Mouse (Mus musculus) lung, embryonic 14.5 days (tissue): ENCODE results near the gene Igf2bp3. TPM values are rescaled to one million over a fixed set of nuclear protein-coding genes. Genes with fewer than 3 reads are reported as not detected.
A peak's percentile ranks its signal among the peaks of the same experiment; 100 is the strongest.

ENCODE experiments used
- ATAC-seq: fragments of 200-750 bp; cut with Nextera tagmentation; 2 replicates; pipeline ENCODE4 v1.8.0; 2017; ENCODE audit warnings: mild to moderate bottlenecking, moderate TSS enrichment, moderate library complexity; ENCODE audit not compliant: insufficient read depth
- DNase-seq: peaks from one replicate; pipeline ENCODE4 v3.0.0-alpha.2; 2015
- H3K27ac ChIP-seq: fragments of 300-500 bp; sonication (generic); 2 replicates; pipeline ENCODE4 v1.5.1; 2014; ENCODE audit warnings: low read depth, mild to moderate bottlenecking, moderate library complexity
- H3K27me3 ChIP-seq: fragments of 300-500 bp; sonication (generic); 2 replicates; pipeline ENCODE4 v1.6.1; 2014; ENCODE audit warnings: low read length, control low read depth; ENCODE audit not compliant: insufficient read depth
- H3K36me3 ChIP-seq: fragments of 300-500 bp; sonication (generic); 2 replicates; pipeline ENCODE4 v1.6.1; 2014; ENCODE audit warnings: control low read depth; ENCODE audit not compliant: insufficient read depth
- H3K4me1 ChIP-seq: fragments of 300-500 bp; sonication (generic); 2 replicates; pipeline ENCODE4 v1.6.1; 2014; ENCODE audit warnings: antibody characterized with exemption, control low read depth; ENCODE audit not compliant: insufficient read depth
- H3K4me2 ChIP-seq: fragments of 300-500 bp; sonication (generic); 2 replicates; pipeline ENCODE4 v1.6.1; 2014; ENCODE audit warnings: mild to moderate bottlenecking
- H3K4me3 ChIP-seq: fragments of 300-500 bp; sonication (generic); 2 replicates; pipeline ENCODE4 v1.5.1; 2014; ENCODE audit warnings: low read depth, low read length
- H3K9ac ChIP-seq: fragments of 300-500 bp; sonication (generic); 2 replicates; pipeline ENCODE4 v1.6.1; 2014
- H3K9me3 ChIP-seq: fragments of 300-500 bp; sonication (generic); 2 replicates; pipeline ENCODE4 v1.6.1; 2016; ENCODE audit warnings: low read depth, low read length, control low read depth
- CTCF ChIP-seq: IDR thresholded peaks from 2 replicates; pipeline ENCODE4 v1.5.1; 2016; ENCODE audit warnings: antibody characterized with exemption, low read depth
- WGBS: fragments of 180-500 bp; shearing (Covaris S2); extraction: QIAGEN DNeasy Blood & Tissue Kit; methylation state at CpG from one replicate; pipeline ENCODE4 v1.1.7; 2014; 5-methylcytosine and 5-hydroxymethylcytosine counted together
- polyA plus RNA-seq: library from polyadenylated mRNA; unstranded; fragments of >200 nt; fragmentation: Nextera tagmentation; extraction: Ambion mirVana; gene quantifications from 2 replicates; pipeline ENCODE4 v1.2.1, GENCODE M21; 2014

Gene Igf2bp3
- polyA plus RNA-seq, 1 experiment from 2014 or later = 67.5 TPM

DNA sequence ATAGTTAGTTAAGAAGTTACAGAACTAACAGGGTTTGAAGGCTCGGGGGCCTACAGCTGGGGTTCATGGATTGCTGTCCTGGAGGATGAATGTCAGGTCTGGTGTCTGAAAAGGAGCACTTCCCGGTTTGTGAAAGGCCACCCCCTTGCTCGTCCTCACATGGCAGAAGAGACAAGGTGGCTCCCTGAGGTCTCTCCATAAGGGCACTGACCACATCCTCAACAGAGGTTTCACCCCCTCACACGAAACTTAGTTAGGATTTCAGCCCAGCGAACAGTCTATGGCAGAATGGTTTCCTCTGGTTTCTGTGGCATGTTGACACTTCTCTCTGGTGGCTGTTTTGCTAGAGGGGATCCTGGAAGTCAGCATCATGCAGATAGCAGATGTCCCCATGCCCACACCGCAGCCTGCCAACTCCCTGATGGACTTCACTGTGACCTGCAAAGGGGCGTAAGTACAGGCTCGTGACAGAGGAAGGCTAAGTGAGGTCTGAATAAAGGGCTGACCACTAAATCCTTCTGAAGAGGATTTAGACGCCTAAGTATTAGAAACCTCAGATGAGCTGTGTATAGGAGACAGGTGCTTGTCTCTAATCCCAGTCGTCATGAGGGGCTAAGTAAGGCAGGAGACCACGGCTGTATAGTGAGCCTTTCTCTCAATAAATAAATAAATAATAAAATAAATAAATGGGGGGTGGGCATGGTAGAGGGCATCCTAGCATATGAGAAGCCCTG is 163.9 kb downstream of the Igf2bp3 start:
- H3K27ac ChIP-seq = no peak overlapping the region
- 68% methylated on average over 11 of the region's 11 CpGs for WGBS
- no peak overlapping the region for H3K9ac ChIP-seq
- H3K4me1 ChIP-seq = no peaks in the 10 kb centered on the region
- ATAC-seq (no peak), DNase-seq (no peak)
- H3K36me3 ChIP-seq = no peaks in the 10 kb centered on the region
- H3K4me2 ChIP-seq = no peak overlapping the region
- no peaks in the 10 kb centered on the region for H3K27me3 ChIP-seq
- TF ChIP-seq CTCF = no peak
- no peak overlapping the region for H3K4me3 ChIP-seq
- no peaks in the 10 kb centered on the region for H3K9me3 ChIP-seq

DNA sequence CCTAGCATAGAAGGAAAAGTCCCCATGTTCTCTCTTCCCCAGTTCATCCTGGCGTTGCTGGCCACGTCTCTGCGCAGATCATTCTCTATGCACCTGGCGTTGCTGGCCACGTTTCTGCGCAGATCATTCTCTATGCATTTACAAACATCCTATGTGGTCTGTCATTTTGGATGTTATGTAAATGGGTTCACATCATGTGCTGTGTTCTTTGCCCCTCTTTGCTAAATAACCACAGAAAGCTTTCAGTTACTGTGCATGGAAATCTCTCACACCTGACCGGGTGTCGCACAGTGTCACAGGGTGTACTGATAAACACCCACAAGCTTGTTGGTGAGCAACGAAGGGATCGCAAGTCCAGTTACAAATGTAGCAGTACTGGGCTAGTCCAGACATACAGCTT is 166.4 kb downstream of the Igf2bp3 start:
- DNase-seq (no peak), ATAC-seq (no peak)
- Histone ChIP-seq H3K4me3 (no peak overlapping the region), H3K36me3 (no peaks in the 10 kb centered on the region), H3K27ac (no peak overlapping the region), H3K9ac (no peak overlapping the region), H3K4me1 (no peaks in the 10 kb centered on the region), H3K9me3 (no peaks in the 10 kb centered on the region), H3K4me2 (no peak overlapping the region), H3K27me3 (no peaks in the 10 kb centered on the region)
- WGBS = 83% methylated on average over 10 of the region's 10 CpGs
- no peak for TF ChIP-seq CTCF

DNA sequence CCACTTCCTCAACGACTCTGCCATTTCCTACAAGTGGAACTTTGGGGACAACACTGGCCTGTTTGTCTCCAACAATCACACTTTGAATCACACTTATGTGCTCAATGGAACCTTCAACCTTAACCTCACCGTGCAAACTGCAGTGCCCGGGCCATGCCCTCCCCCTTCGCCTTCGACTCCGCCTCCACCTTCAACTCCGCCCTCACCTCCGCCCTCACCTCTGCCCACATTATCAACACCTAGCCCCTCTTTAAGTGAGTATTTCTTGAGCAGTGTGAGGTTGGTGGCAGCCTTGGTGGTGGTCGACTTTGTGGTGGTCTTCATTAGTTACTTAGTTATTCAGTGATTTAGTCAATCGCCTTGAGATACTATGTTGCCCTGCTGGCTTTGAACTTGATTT is 166.9 kb downstream of the Igf2bp3 start:
- Histone ChIP-seq H3K4me3 (no peak overlapping the region), H3K27me3 (no peaks in the 10 kb centered on the region), H3K4me2 (no peak overlapping the region), H3K27ac (no peak overlapping the region), H3K9ac (no peak overlapping the region), H3K9me3 (no peaks in the 10 kb centered on the region), H3K36me3 (no peaks in the 10 kb centered on the region), H3K4me1 (no peaks in the 10 kb centered on the region)
- WGBS = 66% methylated on average over 10 of the region's 10 CpGs
- no peak for TF ChIP-seq CTCF
- DNase-seq = no peak
- ATAC-seq = no peak

DNA sequence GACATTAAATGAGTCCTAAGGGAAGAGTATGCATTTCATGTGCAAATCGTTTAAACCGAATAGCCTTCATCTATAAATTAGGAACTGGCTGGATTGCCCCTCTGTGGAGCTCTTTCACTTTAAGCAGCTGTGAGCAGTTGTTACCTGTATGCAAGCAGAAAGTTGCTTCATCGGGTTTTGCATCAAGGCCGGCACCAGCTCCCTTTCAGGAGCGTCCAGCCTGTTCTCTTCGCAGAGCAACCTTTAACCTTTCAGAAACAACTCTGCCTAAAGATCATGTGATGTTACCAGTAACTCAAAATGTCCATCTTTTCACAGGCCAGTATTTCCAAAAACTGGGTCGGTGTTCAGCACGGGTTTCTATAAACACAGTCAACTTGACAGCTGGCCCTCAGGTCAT is 167.8 kb downstream of the Igf2bp3 start:
- no peak for ATAC-seq
- Histone ChIP-seq H3K27me3 (no peaks in the 10 kb centered on the region), H3K27ac (no peak overlapping the region), H3K9me3 (no peaks in the 10 kb centered on the region), H3K4me3 (no peak overlapping the region), H3K9ac (no peak overlapping the region), H3K4me1 (no peaks in the 10 kb centered on the region), H3K4me2 (no peak overlapping the region), H3K36me3 (no peaks in the 10 kb centered on the region)
- DNase-seq = no peak
- WGBS = 68% methylated on average over 8 of the region's 8 CpGs
- no peak for TF ChIP-seq CTCF

DNA sequence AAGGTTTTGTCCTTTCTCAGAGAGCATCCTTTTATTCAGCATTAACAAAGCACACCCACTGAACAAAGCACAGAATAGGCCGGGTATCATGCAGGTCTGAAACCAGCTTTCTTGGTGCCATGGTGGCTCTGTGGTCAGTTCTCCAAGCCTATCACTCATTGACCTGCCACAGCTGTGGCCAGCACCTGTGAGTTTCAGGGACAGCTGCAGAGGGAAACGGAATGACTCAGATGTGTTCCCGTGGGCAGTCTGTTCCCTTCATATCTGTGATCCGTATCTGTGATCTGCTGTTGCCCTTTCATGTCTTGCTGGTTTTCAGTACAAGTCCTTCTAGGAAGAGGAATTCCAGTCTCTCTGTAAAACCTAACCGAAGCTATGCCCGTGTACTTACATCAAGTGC is 168.3 kb downstream of the Igf2bp3 start:
- no peak overlapping the region for H3K27ac ChIP-seq
- no peak for ATAC-seq
- no peak for DNase-seq
- WGBS = 70% methylated on average over 6 of the region's 6 CpGs
- H3K36me3 ChIP-seq = no peaks in the 10 kb centered on the region
- no peak for TF ChIP-seq CTCF
- no peak overlapping the region for H3K9ac ChIP-seq
- H3K4me3 ChIP-seq = no peak overlapping the region
- no peaks in the 10 kb centered on the region for H3K27me3 ChIP-seq
- no peak overlapping the region for H3K4me2 ChIP-seq
- H3K4me1 ChIP-seq = no peaks in the 10 kb centered on the region
- no peaks in the 10 kb centered on the region for H3K9me3 ChIP-seq

DNA sequence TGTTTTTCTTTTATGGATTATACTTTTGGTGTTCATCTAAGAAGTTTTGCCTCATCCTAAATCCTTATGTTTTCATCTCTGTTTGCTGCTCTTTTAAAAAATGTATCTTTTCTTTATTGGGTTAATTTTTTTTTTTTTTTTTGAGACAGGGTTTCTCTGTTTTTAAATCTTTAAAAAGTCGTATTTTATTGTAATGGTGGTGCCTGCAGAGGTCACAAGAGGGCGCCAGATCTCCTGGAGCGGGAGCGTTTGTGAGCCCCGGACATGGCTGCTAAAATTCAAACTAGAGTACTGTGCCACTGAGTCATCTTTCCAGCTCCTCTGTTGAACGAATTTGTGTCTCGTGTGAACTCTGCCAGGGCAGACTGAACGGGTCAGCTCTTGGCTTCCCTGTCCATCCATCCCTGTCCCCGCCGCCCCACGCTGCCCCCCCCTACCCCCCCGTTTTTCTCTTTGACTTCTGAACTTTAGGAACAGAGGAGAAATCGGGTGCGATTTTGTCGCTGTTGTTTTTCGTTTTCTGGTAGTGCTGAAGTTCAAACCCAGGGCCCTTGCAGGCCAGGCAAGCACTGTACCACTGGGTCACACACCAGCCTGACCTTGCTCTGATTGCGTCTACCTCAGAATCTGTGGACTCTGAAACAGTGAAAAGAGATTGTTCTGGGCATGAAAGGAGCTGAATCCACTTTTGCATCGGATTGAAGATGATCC is 175.1 kb downstream of the Igf2bp3 start:
- TF ChIP-seq CTCF = peak; percentile 72

DNA sequence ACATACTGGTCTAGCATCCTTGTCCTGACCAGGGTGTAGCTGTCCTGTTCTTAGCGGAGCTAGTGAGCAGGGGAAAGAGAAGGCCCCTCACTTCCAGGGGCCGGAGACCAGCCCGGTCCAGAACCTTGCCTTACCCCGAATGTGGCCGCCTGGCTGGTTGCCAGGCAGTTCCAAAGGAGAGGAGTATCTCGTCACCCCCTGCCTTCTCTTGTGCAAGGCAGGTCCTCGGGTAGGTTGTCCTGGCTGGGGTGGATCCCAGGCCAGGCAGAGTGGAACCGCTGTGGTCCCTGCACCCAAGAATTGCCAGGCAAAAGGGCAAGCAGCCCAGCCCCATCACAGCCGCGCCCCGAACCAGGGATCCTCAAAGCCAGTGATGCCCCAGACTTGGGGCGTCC is 177.5 kb downstream of the Igf2bp3 start:
- ATAC-seq (no peak), DNase-seq (no peak)
- Histone ChIP-seq H3K4me1 (no peaks in the 10 kb centered on the region), H3K27me3 (0 out of 2 replicates have a peak, but pooled peaks cover 6% of the 10 kb centered on the region), H3K27ac (no peak overlapping the region), H3K4me2 (no peak overlapping the region), H3K4me3 (no peak overlapping the region), H3K9ac (no peak overlapping the region), H3K9me3 (no peaks in the 10 kb centered on the region), H3K36me3 (no peaks in the 10 kb centered on the region)
- TF ChIP-seq CTCF = no peak
- WGBS = 63% methylated on average over 12 of the region's 12 CpGs

More for the DNA sequence above, 175.1 kb downstream of the Igf2bp3 start:
- H3K4me2 ChIP-seq = peak overlapping the region; percentile 55
- ATAC-seq = 0 out of 2 replicates have a peak, but pooled peaks have one; percentile 57
- H3K4me1 ChIP-seq = no peaks in the 10 kb centered on the region
- no peak overlapping the region for H3K27ac ChIP-seq
- H3K27me3 ChIP-seq = 0 out of 2 replicates have a peak, but pooled peaks cover 6% of the 10 kb centered on the region
- H3K9ac ChIP-seq = peak overlapping the region; percentile 52
- WGBS = 11% methylated on average over 18 of the region's 18 CpGs
- H3K9me3 ChIP-seq = no peaks in the 10 kb centered on the region
- DNase-seq = peak; percentile 88
- H3K4me3 ChIP-seq = peak overlapping the region; percentile 29
- no peaks in the 10 kb centered on the region for H3K36me3 ChIP-seq
